Mouse (Mus musculus): ENCODE data around the gene Kif1b.
"Not testable (repeated sequence)": the region's sequence is repeated elsewhere in the genome, so short reads cannot be mapped to it uniquely, and the experiment has no call there.

The Kif1b gene

DNA sequence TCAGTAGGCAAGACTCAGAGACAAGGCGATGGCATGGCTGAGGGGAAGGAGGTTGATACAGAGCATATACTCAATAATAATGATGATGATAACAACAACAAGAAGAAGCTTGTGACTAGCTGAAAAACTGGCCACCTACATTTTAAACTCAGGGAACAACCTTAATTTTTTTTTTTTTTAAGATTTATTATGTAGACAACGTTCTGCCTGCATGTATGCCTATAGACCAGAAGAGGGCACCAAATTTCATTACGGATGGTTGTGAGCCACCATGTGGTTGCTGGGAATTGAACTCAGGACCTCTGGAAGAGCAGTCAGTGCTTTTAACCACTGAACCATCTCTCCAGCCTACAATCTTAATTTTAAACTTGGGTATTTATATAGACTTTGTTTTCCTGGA, 84.0 kb downstream of the Kif1b start:
- no peak for DNase-seq (ENCODE audit: extremely low spot score, low spot score)

- no peak for DNase-seq (ENCODE audit: extremely low spot score, low spot score)
Observed at GRCm38 (mm10) chr4:149220481-149220880, 87.0 kb downstream of the Kif1b start.

GRCm38 (mm10) chr4:149220042-149220473, 87.4 kb downstream of the Kif1b start:
- DNase-seq (ENCODE audit: extremely low spot score, low spot score), result no peak

GRCm38 (mm10) chr4:149219401-149220041, 88.0 kb downstream of the Kif1b start:
- no peak for DNase-seq (ENCODE audit: extremely low spot score, low spot score)

GRCm38 (mm10) chr4:149218476-149218875, 89.0 kb downstream of the Kif1b start:
- no peak for DNase-seq (ENCODE audit: extremely low spot score, low spot score)

- DNase-seq (ENCODE audit: extremely low spot score, low spot score), result no peak
Observed at GRCm38 (mm10) chr4:149215982-149216381, 91.5 kb downstream of the Kif1b start.

DNA sequence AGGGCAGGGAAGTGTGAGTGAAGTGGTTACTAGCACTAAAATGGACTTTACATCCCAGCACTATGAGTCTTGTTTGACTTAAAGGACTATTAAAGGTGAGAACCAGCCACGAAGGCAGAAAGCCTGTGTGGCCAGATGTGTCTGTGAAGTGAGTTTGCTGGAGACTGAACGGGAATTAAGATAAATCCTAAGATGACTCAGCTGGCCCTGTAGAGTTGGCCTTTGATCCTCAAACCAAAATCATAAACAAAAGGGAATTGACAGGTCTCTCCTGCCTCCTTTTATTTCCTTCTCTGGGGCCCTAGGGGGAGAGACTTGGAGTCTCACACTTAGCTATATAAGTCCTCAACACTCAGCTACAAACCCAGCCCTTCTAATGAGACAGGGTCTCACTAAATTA, 92.1 kb downstream of the Kif1b start:
- no peak for DNase-seq (ENCODE audit: extremely low spot score, low spot score)

- DNase-seq (ENCODE audit: extremely low spot score, low spot score), result not testable (repeated sequence)
Observed at GRCm38 (mm10) chr4:149214468-149214867, 93.0 kb downstream of the Kif1b start.

- no peak for DNase-seq (ENCODE audit: extremely low spot score, low spot score)
Observed at GRCm38 (mm10) chr4:149213466-149213865, 94.0 kb downstream of the Kif1b start.

DNA sequence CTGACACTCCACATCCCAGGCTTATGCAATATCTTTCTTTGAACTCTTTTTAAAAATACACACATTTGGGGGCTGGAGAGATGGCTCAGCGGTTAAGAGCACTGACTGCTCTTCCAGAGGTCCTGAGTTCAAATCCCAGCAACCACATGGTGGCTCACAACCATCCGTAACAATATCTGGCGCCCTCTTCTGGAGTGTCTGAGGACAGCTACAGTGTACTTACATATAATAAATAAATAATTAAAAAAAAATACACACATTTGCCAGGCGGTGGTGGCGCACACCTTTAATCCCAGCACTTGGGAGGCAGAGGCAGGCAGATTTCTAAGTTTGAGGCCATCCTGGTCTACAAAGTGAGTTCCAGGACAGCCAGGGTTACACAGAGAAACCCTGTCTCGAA, 96.1 kb downstream of the Kif1b start:
- not testable (repeated sequence) for DNase-seq (ENCODE audit: extremely low spot score, low spot score)

GRCm38 (mm10) chr4:149202467-149202866, 105.0 kb downstream of the Kif1b start:
- no peak for DNase-seq (ENCODE audit: extremely low spot score, low spot score)

- DNase-seq (ENCODE audit: extremely low spot score, low spot score), result no peak
Observed at GRCm38 (mm10) chr4:149201110-149201509, 106.4 kb downstream of the Kif1b start.

GRCm38 (mm10) chr4:149197180-149197579, 110.3 kb downstream of the Kif1b start:
- DNase-seq (ENCODE audit: extremely low spot score, low spot score), result no peak

DNA sequence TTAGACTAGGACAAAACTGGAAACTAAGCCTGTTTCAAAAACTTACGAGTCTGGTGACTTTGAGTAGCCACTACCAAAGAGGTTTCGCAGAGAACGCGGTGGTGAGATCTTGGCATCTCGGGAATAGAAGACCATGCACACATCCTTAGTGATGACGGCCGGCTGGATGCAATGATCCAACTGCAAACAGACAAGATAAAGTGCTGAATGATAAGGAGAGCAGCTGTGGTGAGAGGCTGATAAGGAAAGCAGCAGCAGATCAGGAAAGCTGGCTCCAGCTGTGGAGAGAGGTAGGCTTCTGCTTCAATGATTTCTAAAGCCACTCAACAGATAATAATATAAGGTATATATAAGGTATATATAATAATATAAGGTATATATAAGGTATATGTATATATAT, 116.4 kb downstream of the Kif1b start:
- DNase-seq (ENCODE audit: extremely low spot score, low spot score), result no peak

- DNase-seq (ENCODE audit: extremely low spot score, low spot score), result no peak
Observed at GRCm38 (mm10) chr4:149188563-149188962, 118.9 kb downstream of the Kif1b start.

DNA sequence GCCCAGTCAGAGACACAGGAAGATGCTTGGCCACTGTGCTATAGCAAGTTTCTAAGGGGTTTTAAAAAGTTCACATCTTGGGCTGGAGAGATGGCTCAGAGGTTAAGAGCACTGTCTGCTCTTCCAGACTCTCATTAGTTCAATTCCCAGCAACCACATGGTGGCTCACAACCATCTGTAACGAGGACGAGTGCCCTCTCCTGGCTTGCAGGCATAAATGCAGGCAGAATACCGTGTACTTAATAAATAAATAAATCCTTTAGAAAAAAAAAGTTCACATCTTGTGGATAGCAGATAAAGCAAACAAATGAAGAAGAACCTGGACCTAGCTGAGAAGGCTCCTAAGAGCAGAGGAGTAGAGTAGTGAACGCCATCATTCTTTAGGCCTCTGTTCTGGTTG, 124.7 kb downstream of the Kif1b start:
- DNase-seq (ENCODE audit: extremely low spot score, low spot score), result no peak

GRCm38 (mm10) chr4:149182192-149182591, 125.3 kb downstream of the Kif1b start:
- no peak for DNase-seq (ENCODE audit: extremely low spot score, low spot score)

DNA sequence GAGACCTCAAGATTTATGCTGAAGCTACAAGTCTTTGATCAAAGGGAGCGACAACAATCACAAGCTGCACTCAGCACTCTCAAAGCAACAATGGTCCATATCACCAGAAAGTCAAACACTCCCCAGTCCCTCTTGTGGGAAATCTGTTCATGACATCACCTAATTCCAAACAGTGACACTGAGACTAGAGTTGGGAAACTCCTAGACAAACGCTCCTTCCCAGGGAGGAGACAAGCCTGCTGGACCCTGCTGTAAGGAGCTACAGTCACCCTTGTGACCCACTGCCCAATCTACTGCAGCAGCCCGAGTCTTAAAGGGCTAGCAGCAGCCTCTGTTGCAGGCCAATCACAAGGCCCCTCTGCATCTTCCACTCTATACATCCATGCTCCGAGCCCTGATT, 127.9 kb downstream of the Kif1b start:
- DNase-seq (ENCODE audit: extremely low spot score, low spot score), result no peak

DNA sequence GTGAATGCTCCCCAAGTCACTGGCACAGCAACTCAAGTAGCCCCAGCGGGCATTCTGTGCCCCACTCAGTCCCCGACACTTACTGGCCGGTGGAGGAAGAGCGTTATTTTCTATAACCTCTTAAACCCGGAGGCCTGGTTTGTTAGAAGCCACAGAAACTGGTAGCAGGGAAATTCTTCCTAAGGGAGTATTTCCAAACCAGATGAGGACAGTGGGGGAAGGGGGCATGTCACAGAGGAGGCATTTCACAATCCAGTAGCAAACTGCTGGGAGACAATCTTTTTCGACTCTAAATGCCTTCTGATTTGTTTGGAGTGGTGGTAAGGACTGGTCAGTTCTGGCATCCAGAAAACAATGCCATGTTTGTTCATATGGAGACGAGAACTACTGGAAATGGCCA, 128.3 kb downstream of the Kif1b start:
- DNase-seq (ENCODE audit: extremely low spot score, low spot score), result no peak

GRCm38 (mm10) chr4:149178328-149178727, 129.2 kb downstream of the Kif1b start:
- DNase-seq (ENCODE audit: extremely low spot score, low spot score), result no peak

DNA sequence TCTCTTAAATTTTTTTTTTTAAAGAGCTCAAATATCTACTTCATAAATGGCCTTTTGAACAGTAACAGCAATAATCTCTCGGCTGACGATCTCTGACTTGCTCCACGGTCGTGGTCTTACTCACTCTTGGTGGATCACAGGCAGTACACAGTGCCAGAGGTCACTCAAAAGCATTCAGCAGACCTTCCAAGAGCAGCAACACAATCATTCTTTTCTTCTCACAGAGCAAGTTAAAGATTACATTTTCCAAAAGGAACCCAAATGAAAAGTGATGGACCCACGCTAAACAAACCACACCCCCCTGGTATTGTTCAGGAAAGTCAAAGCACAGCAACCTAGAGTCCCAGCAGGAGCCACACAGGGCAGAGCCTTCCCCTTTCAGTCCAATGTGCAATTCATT, 130.4 kb downstream of the Kif1b start:
- DNase-seq (ENCODE audit: extremely low spot score, low spot score), result no peak

- DNase-seq (ENCODE audit: extremely low spot score, low spot score), result no peak
Observed at GRCm38 (mm10) chr4:149176645-149177044, 130.8 kb downstream of the Kif1b start.

GRCm38 (mm10) chr4:149173661-149174060, 133.8 kb downstream of the Kif1b start:
- no peak for DNase-seq (ENCODE audit: extremely low spot score, low spot score)

GRCm38 (mm10) chr4:149172666-149173065, 134.8 kb downstream of the Kif1b start:
- DNase-seq (ENCODE audit: extremely low spot score, low spot score), result no peak
